Mouse (Mus musculus): ENCODE results near the gene Ccdc39. TPM values are rescaled to one million over a fixed set of nuclear protein-coding genes. Genes with fewer than 3 reads are reported as not detected.

Gene Ccdc39
- polyA plus RNA-seq, 1 experiment, result 0.18 TPM

- Histone ChIP-seq H3K79me2 (ENCODE audit: control insufficient read depth, insufficient read depth) (no peaks in the 10 kb centered on the region), H3K79me3 (ENCODE audit: low read depth) (no peaks in the 10 kb centered on the region), H3K36me3 (ENCODE audit: control insufficient read depth, insufficient read depth) (no peaks in the 10 kb centered on the region), H3K27me3 (ENCODE audit: control insufficient read depth, insufficient read depth, insufficient read length) (no peaks in the 10 kb centered on the region), H3K4me3 (ENCODE audit: insufficient read depth, poor library complexity, severe bottlenecking) (no peak overlapping the region), H3ac (ENCODE audit: control insufficient read depth, insufficient read length, low read depth) (no peak overlapping the region)
- TF ChIP-seq USF1 (IDR thresholded peaks at IDR 0.05; ENCODE audit: low read depth), result no peak
- no peak for TF ChIP-seq MAX (IDR thresholded peaks at IDR 0.05)
- no peak for TF ChIP-seq CEBPB (IDR thresholded peaks at IDR 0.05; ENCODE audit: low read depth)
- no peak for TF ChIP-seq FOSL1 (IDR thresholded peaks at IDR 0.05; ENCODE audit: insufficient read depth, low read length, poor library complexity, severe bottlenecking)
- no peak for TF ChIP-seq MYOD1 (IDR thresholded peaks at IDR 0.05; ENCODE audit: control insufficient read depth, insufficient read length, low read depth)
- no peak for TF ChIP-seq CTCF (IDR thresholded peaks at IDR 0.05; ENCODE audit: control insufficient read depth, insufficient read depth, insufficient read length)
- no peak for TF ChIP-seq MYOG (IDR thresholded peaks at IDR 0.05; ENCODE audit: control insufficient read depth, extremely low read depth, insufficient read length)
These were observed 11.8 kb downstream of the Ccdc39 start for GRCm38 (mm10) chr3:33832351-33832750.

GRCm38 (mm10) chr3:33824135-33824946, 19.8 kb downstream of the Ccdc39 start:
- H3K27me3 ChIP-seq (ENCODE audit: control insufficient read depth, insufficient read depth, insufficient read length), result no peaks in the 10 kb centered on the region
- no peaks in the 10 kb centered on the region for H3K79me3 ChIP-seq (ENCODE audit: low read depth)
- peak; percentile 7 for TF ChIP-seq CTCF (IDR thresholded peaks at IDR 0.05; ENCODE audit: control insufficient read depth, insufficient read depth, insufficient read length)
- TF ChIP-seq MYOD1 (IDR thresholded peaks at IDR 0.05; ENCODE audit: control insufficient read depth, insufficient read length, low read depth), result no peak
- no peak for TF ChIP-seq FOSL1 (IDR thresholded peaks at IDR 0.05; ENCODE audit: insufficient read depth, low read length, poor library complexity, severe bottlenecking)
- no peak for TF ChIP-seq MYOG (IDR thresholded peaks at IDR 0.05; ENCODE audit: control insufficient read depth, extremely low read depth, insufficient read length)
- no peak for TF ChIP-seq CEBPB (IDR thresholded peaks at IDR 0.05; ENCODE audit: low read depth)
- TF ChIP-seq MAX (IDR thresholded peaks at IDR 0.05), result no peak
- no peak overlapping the region for H3ac ChIP-seq (ENCODE audit: control insufficient read depth, insufficient read length, low read depth)
- H3K36me3 ChIP-seq (ENCODE audit: control insufficient read depth, insufficient read depth), result no peaks in the 10 kb centered on the region
- no peaks in the 10 kb centered on the region for H3K79me2 ChIP-seq (ENCODE audit: control insufficient read depth, insufficient read depth)
- no peak overlapping the region for H3K4me3 ChIP-seq (ENCODE audit: insufficient read depth, poor library complexity, severe bottlenecking)

- peaks cover 90% of the 10 kb centered on the region for H3K36me3 ChIP-seq (ENCODE audit: control insufficient read depth, insufficient read depth)
- TF ChIP-seq MYOG (IDR thresholded peaks at IDR 0.05; ENCODE audit: control insufficient read depth, extremely low read depth, insufficient read length) (no peak), MAX (IDR thresholded peaks at IDR 0.05) (no peak), CEBPB (IDR thresholded peaks at IDR 0.05; ENCODE audit: low read depth) (no peak), USF1 (IDR thresholded peaks at IDR 0.05; ENCODE audit: low read depth) (no peak), MYOD1 (IDR thresholded peaks at IDR 0.05; ENCODE audit: control insufficient read depth, insufficient read length, low read depth) (no peak), FOSL1 (IDR thresholded peaks at IDR 0.05; ENCODE audit: insufficient read depth, low read length, poor library complexity, severe bottlenecking) (no peak)
These were observed 37.0 kb downstream of the Ccdc39 start for GRCm38 (mm10) chr3:33807151-33807550.

GRCm38 (mm10) chr3:33800513-33800820, 43.6 kb downstream of the Ccdc39 start:
- no peak for TF ChIP-seq CTCF (IDR thresholded peaks at IDR 0.05; ENCODE audit: control insufficient read depth, insufficient read depth, insufficient read length)
- no peak for TF ChIP-seq USF1 (IDR thresholded peaks at IDR 0.05; ENCODE audit: low read depth)
- no peak for TF ChIP-seq MYOG (IDR thresholded peaks at IDR 0.05; ENCODE audit: control insufficient read depth, extremely low read depth, insufficient read length)
- no peak for TF ChIP-seq MAX (IDR thresholded peaks at IDR 0.05)
- no peak for TF ChIP-seq CEBPB (IDR thresholded peaks at IDR 0.05; ENCODE audit: low read depth)
- no peak for TF ChIP-seq MYOD1 (IDR thresholded peaks at IDR 0.05; ENCODE audit: control insufficient read depth, insufficient read length, low read depth)
- TF ChIP-seq FOSL1 (IDR thresholded peaks at IDR 0.05; ENCODE audit: insufficient read depth, low read length, poor library complexity, severe bottlenecking), result no peak
- H3K79me3 ChIP-seq (ENCODE audit: low read depth), result peaks cover 15% of the 10 kb centered on the region
- H3K4me3 ChIP-seq (ENCODE audit: insufficient read depth, poor library complexity, severe bottlenecking), result peak overlapping the region; percentile 65
- H3ac ChIP-seq (ENCODE audit: control insufficient read depth, insufficient read length, low read depth), result peak overlapping the region; percentile 93
- peaks cover 37% of the 10 kb centered on the region for H3K79me2 ChIP-seq (ENCODE audit: control insufficient read depth, insufficient read depth)
- H3K36me3 ChIP-seq (ENCODE audit: control insufficient read depth, insufficient read depth), result peaks cover 26% of the 10 kb centered on the region
- H3K27me3 ChIP-seq (ENCODE audit: control insufficient read depth, insufficient read depth, insufficient read length), result no peaks in the 10 kb centered on the region

More at GRCm38 (mm10) chr3:33807151-33807550, 37.0 kb downstream of the Ccdc39 start:
- Histone ChIP-seq H3K27me3 (ENCODE audit: control insufficient read depth, insufficient read depth, insufficient read length) (no peaks in the 10 kb centered on the region), H3K79me2 (ENCODE audit: control insufficient read depth, insufficient read depth) (peaks cover 15% of the 10 kb centered on the region), H3K4me3 (ENCODE audit: insufficient read depth, poor library complexity, severe bottlenecking) (no peak overlapping the region), H3K79me3 (ENCODE audit: low read depth) (peaks cover under 1% of the 10 kb centered on the region), H3ac (ENCODE audit: control insufficient read depth, insufficient read length, low read depth) (no peak overlapping the region)

- Histone ChIP-seq H3ac (ENCODE audit: control insufficient read depth, insufficient read length, low read depth) (peak within 1 kb of the TSS; percentile 93), H3K79me3 (ENCODE audit: low read depth) (peaks cover 15% of the 10 kb centered on the region), H3K36me3 (ENCODE audit: control insufficient read depth, insufficient read depth) (peaks cover 20% of the 10 kb centered on the region), H3K79me2 (ENCODE audit: control insufficient read depth, insufficient read depth) (peaks cover 37% of the 10 kb centered on the region), H3K4me3 (ENCODE audit: insufficient read depth, poor library complexity, severe bottlenecking) (peak within 1 kb of the TSS; percentile 65), H3K27me3 (ENCODE audit: control insufficient read depth, insufficient read depth, insufficient read length) (no peaks in the 10 kb centered on the region)
- TF ChIP-seq USF1 (IDR thresholded peaks at IDR 0.05; ENCODE audit: low read depth) (no peak), FOSL1 (IDR thresholded peaks at IDR 0.05; ENCODE audit: insufficient read depth, low read length, poor library complexity, severe bottlenecking) (no peak), MAX (IDR thresholded peaks at IDR 0.05) (peak; percentile 49), CTCF (IDR thresholded peaks at IDR 0.05; ENCODE audit: control insufficient read depth, insufficient read depth, insufficient read length) (peak; percentile 20), MYOD1 (IDR thresholded peaks at IDR 0.05; ENCODE audit: control insufficient read depth, insufficient read length, low read depth) (no peak), CEBPB (IDR thresholded peaks at IDR 0.05; ENCODE audit: low read depth) (no peak), MYOG (IDR thresholded peaks at IDR 0.05; ENCODE audit: control insufficient read depth, extremely low read depth, insufficient read length) (no peak)
These were observed 44.2 kb downstream of the Ccdc39 start, which contains the start of gene Ttc14 for GRCm38 (mm10) chr3:33799617-33800512. Ttc14 (plus strand) TSS chr3:33799832.
